Mouse (Mus musculus): ENCODE results near the gene Wipi2. TPM values are rescaled to one million over a fixed set of nuclear protein-coding genes. Genes with fewer than 3 reads are reported as not detected.

Wipi2 gene
- polyA plus RNA-seq, 1 experiment from 2014 or later, result 52.7 TPM

GRCm38 (mm10) chr5:142716056-142716455, 88.6 kb downstream of the Wipi2 start:
- ATAC-seq (replicated peaks; ENCODE audit: low FRiP score) (no peak), DNase-seq (ENCODE audit: low spot score) (no peak)
- Histone ChIP-seq H3K27ac (ENCODE audit: low read depth, low read length) (no peak overlapping the region), H3K36me3 (ENCODE audit: control insufficient read depth, insufficient read depth, low read length) (no peaks in the 10 kb centered on the region), H3K4me3 (ENCODE audit: low read depth, low read length) (no peak overlapping the region), H3K9ac (ENCODE audit: low read depth, low read length) (no peak overlapping the region), H3K4me1 (replicated peaks; ENCODE audit: control insufficient read depth, insufficient read depth, low read length) (no peaks in the 10 kb centered on the region), H3K9me3 (ENCODE audit: control insufficient read depth, low read length) (0 out of 2 replicates have a peak, but pooled peaks cover 5% of the 10 kb centered on the region), H3K27me3 (replicated peaks; ENCODE audit: control insufficient read depth, insufficient read depth, low read length) (no peaks in the 10 kb centered on the region), H3K4me2 (no peak overlapping the region)
- 75% methylated on average over 6 of the region's 6 CpGs for WGBS

GRCm38 (mm10) chr5:142718037-142718436, 90.5 kb downstream of the Wipi2 start:
- Histone ChIP-seq H3K4me1 (replicated peaks; ENCODE audit: control insufficient read depth, insufficient read depth, low read length) (no peaks in the 10 kb centered on the region), H3K27ac (ENCODE audit: low read depth, low read length) (no peak overlapping the region), H3K9me3 (ENCODE audit: control insufficient read depth, low read length) (no peaks in the 10 kb centered on the region), H3K4me2 (no peak overlapping the region), H3K9ac (ENCODE audit: low read depth, low read length) (no peak overlapping the region), H3K36me3 (ENCODE audit: control insufficient read depth, insufficient read depth, low read length) (no peaks in the 10 kb centered on the region), H3K4me3 (ENCODE audit: low read depth, low read length) (no peak overlapping the region), H3K27me3 (replicated peaks; ENCODE audit: control insufficient read depth, insufficient read depth, low read length) (no peaks in the 10 kb centered on the region)
- DNase-seq (ENCODE audit: low spot score) (peak; percentile 74), ATAC-seq (replicated peaks; ENCODE audit: low FRiP score) (no peak; the same call in 1 of the 2 replicates)
- WGBS, result 17% methylated on average over 4 of the region's 4 CpGs

GRCm38 (mm10) chr5:142718486-142718885, 91.0 kb downstream of the Wipi2 start:
- 47% methylated on average over 25 of the region's 25 CpGs for WGBS
- DNase-seq (ENCODE audit: low spot score) (no peak), ATAC-seq (replicated peaks; ENCODE audit: low FRiP score) (no peak)
- H3K36me3 ChIP-seq (ENCODE audit: control insufficient read depth, insufficient read depth, low read length), result no peaks in the 10 kb centered on the region
- H3K4me2 ChIP-seq, result no peak overlapping the region
- H3K9ac ChIP-seq (ENCODE audit: low read depth, low read length), result no peak overlapping the region
- H3K4me1 ChIP-seq (replicated peaks; ENCODE audit: control insufficient read depth, insufficient read depth, low read length), result no peaks in the 10 kb centered on the region; the same call in 1 of the 2 replicates
- H3K4me3 ChIP-seq (ENCODE audit: low read depth, low read length), result no peak overlapping the region
- no peaks in the 10 kb centered on the region for H3K27me3 ChIP-seq (replicated peaks; ENCODE audit: control insufficient read depth, insufficient read depth, low read length)
- H3K27ac ChIP-seq (ENCODE audit: low read depth, low read length), result no peak overlapping the region
- no peaks in the 10 kb centered on the region for H3K9me3 ChIP-seq (ENCODE audit: control insufficient read depth, low read length)

- Histone ChIP-seq H3K9ac (ENCODE audit: low read depth, low read length) (no peak overlapping the region), H3K4me1 (replicated peaks; ENCODE audit: control insufficient read depth, insufficient read depth, low read length) (peaks cover 4% of the 10 kb centered on the region), H3K4me2 (no peak overlapping the region), H3K27ac (ENCODE audit: low read depth, low read length) (no peak overlapping the region), H3K36me3 (ENCODE audit: control insufficient read depth, insufficient read depth, low read length) (no peaks in the 10 kb centered on the region), H3K4me3 (ENCODE audit: low read depth, low read length) (no peak overlapping the region), H3K9me3 (ENCODE audit: control insufficient read depth, low read length) (no peaks in the 10 kb centered on the region), H3K27me3 (replicated peaks; ENCODE audit: control insufficient read depth, insufficient read depth, low read length) (no peaks in the 10 kb centered on the region)
- no peak for DNase-seq (ENCODE audit: low spot score)
- 82% methylated on average over 13 of the region's 13 CpGs for WGBS
- ATAC-seq (replicated peaks; ENCODE audit: low FRiP score), result no peak
These were observed 92.4 kb downstream of the Wipi2 start for GRCm38 (mm10) chr5:142719897-142720296.

Other genes with a start within 250 kb of the Wipi2 start
- 3.1 and 4.0 TPM in 2 replicates for gene Foxk1, start 226.2 kb upstream of the Wipi2 start, polyA plus RNA-seq (2014; fragmentation: Nextera tagmentation; extraction: Ambion mirVana)
- 11.7 and 11.9 TPM in 2 replicates for gene Ap5z1, start 163.8 kb upstream of the Wipi2 start, polyA plus RNA-seq (2014; fragmentation: Nextera tagmentation; extraction: Ambion mirVana)
- gene Papolb, start 97.6 kb upstream of the Wipi2 start, polyA plus RNA-seq (2014; fragmentation: Nextera tagmentation; extraction: Ambion mirVana), result 0.19 TPM in 1 of 2 replicates, not detected in the other
- 1.1 and 1.2 TPM in 2 replicates for gene Radil, start 76.6 kb upstream of the Wipi2 start, polyA plus RNA-seq (2014; fragmentation: Nextera tagmentation; extraction: Ambion mirVana)
- gene Mmd2, start 18.9 kb upstream of the Wipi2 start, polyA plus RNA-seq (2014; fragmentation: Nextera tagmentation; extraction: Ambion mirVana), result 20.2 and 23.0 TPM in 2 replicates
- 1.3 and 1.7 TPM in 2 replicates for gene Slc29a4, start 64.8 kb downstream of the Wipi2 start, polyA plus RNA-seq (2014; fragmentation: Nextera tagmentation; extraction: Ambion mirVana)
- 10.9 and 11.1 TPM in 2 replicates for gene Tnrc18, start 190.0 kb downstream of the Wipi2 start, polyA plus RNA-seq (2014; fragmentation: Nextera tagmentation; extraction: Ambion mirVana)